Mouse (Mus musculus) lung, postnatal 0 days (tissue): ENCODE measurements around the gene Myo5c.

Experiments
- CTCF ChIP-seq: IDR thresholded peaks from 2 replicates; pipeline ENCODE4 v1.5.1; 2016; ENCODE audit warnings: antibody characterized with exemption, mild to moderate bottlenecking
- EP300 ChIP-seq: IDR thresholded peaks from 2 replicates; pipeline ENCODE4 v1.6.1; 2016; ENCODE audit warnings: antibody characterized with exemption, mild to moderate bottlenecking, control low read depth

DNA sequence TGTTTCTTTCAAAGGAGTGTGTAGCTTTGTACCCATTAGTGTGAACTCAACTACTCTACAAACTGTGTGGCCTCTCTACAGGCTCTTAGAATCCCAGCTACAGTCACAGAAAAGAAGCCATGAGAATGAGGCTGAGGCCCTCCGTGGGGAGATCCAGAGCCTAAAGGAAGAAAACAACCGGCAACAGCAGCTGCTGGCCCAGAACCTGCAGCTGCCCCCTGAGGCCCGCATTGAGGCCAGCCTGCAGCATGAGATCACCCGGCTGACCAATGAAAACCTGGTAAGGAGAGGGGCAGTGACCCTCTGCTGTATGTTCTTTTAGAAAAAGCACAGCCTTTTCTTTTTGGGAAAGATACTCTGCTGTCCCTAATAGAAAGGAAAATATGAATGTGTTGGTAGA, 38.0 kb upstream of the Myo5c start:
- no peak for TF ChIP-seq CTCF
- TF ChIP-seq EP300: no peak
